Comparison of ENCODE assay signal across 9 mouse cellular contexts in genomic region chr4:23913396-23913795, GRCm38 (mm10).
A peak's percentile ranks its signal among the peaks of the same experiment; 100 is the strongest.
DNase-seq lines count a peak whose midpoint lies in the region; ATAC-seq and TF ChIP-seq lines count a peak whose summit lies in the region.
"Had no signal": no experiment of that assay in that cellular context is flagged by ENCODE, and none has a peak within 500 bp of the region (broad histone marks: within the 10 kb centered on the region; RNA-seq: fewer than 3 reads in every experiment).

No protein-coding gene starts in this region.

- intact Hi-C loops in gastrocnemius, adult 2 months (cut with DNase I) = no loop called here

- no peaks in the 10 kb centered on the region for H3K36me3 ChIP-seq in hindbrain, embryonic 12.5 days

- no peak for TF ChIP-seq CTCF in gastrocnemius, adult 2 months (IDR thresholded peaks at IDR 0.05)

- DNase-seq in gastrocnemius, postnatal 10 days = peak; percentile 2
- DNase-seq in gastrocnemius, adult 2 months = no peak
- DNase-seq in embryo, embryonic 10 days (ENCODE audit: low spot score) = peak; percentile 69
- peak; percentile 19 for DNase-seq in neural tube, embryonic 10.5 days (ENCODE audit: extremely low spot score, low spot score)
- no peak for DNase-seq in c-Kit-positive CD71-positive TER-119-positive erythroid progenitor cells, embryonic 14.5 days (ENCODE audit: low spot score)
- DNase-seq in ovary, adult 18-20 months (ENCODE audit: low spot score) = no peak
- no peak for DNase-seq in thymus, postnatal 10 days (ENCODE audit: low spot score in 2 of 2)

- H3K4me3 ChIP-seq in gastrocnemius, adult 2 months = no peak overlapping the region
- H3K4me3 ChIP-seq in hindbrain, embryonic 12.5 days = no peak overlapping the region

- WGBS in hindbrain, embryonic 12.5 days = 11% methylated on average over 4 of the region's 4 CpGs

- no peak overlapping the region for H3K27ac ChIP-seq in gastrocnemius, adult 2 months
- no peak overlapping the region for H3K27ac ChIP-seq in hindbrain, embryonic 12.5 days
- H3K27ac ChIP-seq: liver, embryonic 14.5 days had no signal

- H3K4me2 ChIP-seq in hindbrain, embryonic 12.5 days (replicated peaks) = no peak overlapping the region

- peak; percentile 97 for ATAC-seq in hindbrain, embryonic 12.5 days (ENCODE audit: low FRiP score)

- H3K4me1 ChIP-seq in hindbrain, embryonic 12.5 days = no peaks in the 10 kb centered on the region

- no peak overlapping the region for H3K9ac ChIP-seq in hindbrain, embryonic 12.5 days
- H3K9ac ChIP-seq: liver, embryonic 14.5 days had no signal

- H3K27me3 ChIP-seq in hindbrain, embryonic 12.5 days = no peaks in the 10 kb centered on the region

- no peaks in the 10 kb centered on the region for H3K9me3 ChIP-seq in hindbrain, embryonic 12.5 days (replicated peaks)

Comparison
In these comparisons a context has a peak if more than half of its experiments do, and no peak if none do; other contexts are left out.
1. DNase-seq: peak in gastrocnemius, postnatal 10 days (single experiment), embryo, embryonic 10 days (single experiment) and neural tube, embryonic 10.5 days (single experiment); none in gastrocnemius, adult 2 months (single experiment), c-Kit-positive CD71-positive TER-119-positive erythroid progenitor cells, embryonic 14.5 days (single experiment), ovary, adult 18-20 months (single experiment) and thymus, postnatal 10 days (0 of 2).